Mouse (Mus musculus) cerebral cortex, adult 2 months (tissue): Measurements from ENCODE around the gene Prkcd.

Experiments used
- WGBS: fragments of 180-500 bp; shearing (Covaris S2); methylation state at CpG from one replicate; pipeline ENCODE4 v1.1.7; 2018; 5-methylcytosine and 5-hydroxymethylcytosine counted together

Prkcd gene

GRCm38 (mm10) chr14:30608176-30608575 lies 17.8 kb downstream of the Prkcd start:
- 86% methylated on average over 6 of the region's 6 CpGs for WGBS

- WGBS, result 86% methylated on average over 4 of the region's 4 CpGs
These were observed 18.3 kb downstream of the Prkcd start for GRCm38 (mm10) chr14:30607696-30608095.

GRCm38 (mm10) chr14:30606817-30607216 lies 19.2 kb downstream of the Prkcd start:
- 91% methylated on average over 5 of the region's 5 CpGs for WGBS

- WGBS, result 61% methylated on average over 2 of the region's 2 CpGs
These were observed 28.9 kb downstream of the Prkcd start for GRCm38 (mm10) chr14:30597142-30597541.

- 91% methylated on average over 3 of the region's 3 CpGs for WGBS
These were observed 29.6 kb downstream of the Prkcd start for GRCm38 (mm10) chr14:30596407-30596806.

- 61% methylated on average over 8 of the region's 8 CpGs for WGBS
These were observed 30.3 kb downstream of the Prkcd start for GRCm38 (mm10) chr14:30595576-30596313.

- 49% methylated on average over 7 of the region's 7 CpGs for WGBS
These were observed 31.8 kb downstream of the Prkcd start for GRCm38 (mm10) chr14:30594092-30594695.

GRCm38 (mm10) chr14:30593279-30594091 lies 32.5 kb downstream of the Prkcd start:
- WGBS, result 29% methylated on average over 11 of the region's 11 CpGs

- 36% methylated on average over 6 of the region's 6 CpGs for WGBS
These were observed 34.6 kb downstream of the Prkcd start for GRCm38 (mm10) chr14:30591417-30591816.

GRCm38 (mm10) chr14:30590918-30591317 lies 35.1 kb downstream of the Prkcd start:
- 86% methylated on average over 7 of the region's 7 CpGs for WGBS

- WGBS, result 77% methylated on average over 11 of the region's 11 CpGs
These were observed 35.9 kb downstream of the Prkcd start for GRCm38 (mm10) chr14:30590041-30590645.

- 47% methylated on average over 7 of the region's 7 CpGs for WGBS
These were observed 39.1 kb downstream of the Prkcd start for GRCm38 (mm10) chr14:30586780-30587461.

GRCm38 (mm10) chr14:30585323-30585722 lies 40.7 kb downstream of the Prkcd start:
- WGBS, result 94% methylated on average over 5 of the region's 5 CpGs

- WGBS, result 69% methylated on average over 19 of the region's 19 CpGs
These were observed 41.3 kb downstream of the Prkcd start for GRCm38 (mm10) chr14:30584497-30585251.

GRCm38 (mm10) chr14:30584077-30584476 lies 41.9 kb downstream of the Prkcd start:
- whole genome bisulfite sequencing, result 61% methylated on average over 2 of the region's 2 CpGs

GRCm38 (mm10) chr14:30581238-30581637 lies 44.8 kb downstream of the Prkcd start:
- WGBS, result 83% methylated on average over 1 of the region's 1 CpGs

- WGBS, result 61% methylated on average over 5 of the region's 5 CpGs
These were observed 46.1 kb downstream of the Prkcd start for GRCm38 (mm10) chr14:30579882-30580281.

GRCm38 (mm10) chr14:30579180-30579579 lies 46.8 kb downstream of the Prkcd start:
- WGBS, result 81% methylated on average over 5 of the region's 5 CpGs

GRCm38 (mm10) chr14:30577303-30578062 lies 48.5 kb downstream of the Prkcd start:
- 61% methylated on average over 10 of the region's 12 CpGs for WGBS

GRCm38 (mm10) chr14:30576260-30576659 lies 49.8 kb downstream of the Prkcd start:
- WGBS, result 85% methylated on average over 5 of the region's 5 CpGs
